Mouse (Mus musculus) embryo, embryonic 10.5 days (tissue): ENCODE data around the gene Mrgprb3.

Experiments
- DNase-seq: peaks from one replicate; pipeline ENCODE4 v3.0.0-alpha.2; 2015; ENCODE audit warnings: low spot score

Mrgprb3 gene

GRCm38 (mm10) chr7:48643711-48644110, at the start of gene Mrgprb3:
Mrgprb3 (minus strand) TSS chr7:48643811.
- no peak for DNase-seq
